Mouse (Mus musculus): Measurements from ENCODE around the gene Nsg2.

The Nsg2 gene

GRCm38 (mm10) chr11:32087779-32088442 lies 87.6 kb downstream of the Nsg2 start:
- DNase-seq = no peak

- DNase-seq = no peak
These were observed 95.5 kb downstream of the Nsg2 start for GRCm38 (mm10) chr11:32095793-32096192.

- no peak for DNase-seq
These were observed 96.1 kb downstream of the Nsg2 start for GRCm38 (mm10) chr11:32096346-32096745.

GRCm38 (mm10) chr11:32101059-32101632 lies 100.9 kb downstream of the Nsg2 start:
- no peak for DNase-seq

GRCm38 (mm10) chr11:32102976-32103375 lies 102.7 kb downstream of the Nsg2 start:
- no peak for DNase-seq

GRCm38 (mm10) chr11:32104406-32105116 lies 104.3 kb downstream of the Nsg2 start:
- DNase-seq = no peak

DNA sequence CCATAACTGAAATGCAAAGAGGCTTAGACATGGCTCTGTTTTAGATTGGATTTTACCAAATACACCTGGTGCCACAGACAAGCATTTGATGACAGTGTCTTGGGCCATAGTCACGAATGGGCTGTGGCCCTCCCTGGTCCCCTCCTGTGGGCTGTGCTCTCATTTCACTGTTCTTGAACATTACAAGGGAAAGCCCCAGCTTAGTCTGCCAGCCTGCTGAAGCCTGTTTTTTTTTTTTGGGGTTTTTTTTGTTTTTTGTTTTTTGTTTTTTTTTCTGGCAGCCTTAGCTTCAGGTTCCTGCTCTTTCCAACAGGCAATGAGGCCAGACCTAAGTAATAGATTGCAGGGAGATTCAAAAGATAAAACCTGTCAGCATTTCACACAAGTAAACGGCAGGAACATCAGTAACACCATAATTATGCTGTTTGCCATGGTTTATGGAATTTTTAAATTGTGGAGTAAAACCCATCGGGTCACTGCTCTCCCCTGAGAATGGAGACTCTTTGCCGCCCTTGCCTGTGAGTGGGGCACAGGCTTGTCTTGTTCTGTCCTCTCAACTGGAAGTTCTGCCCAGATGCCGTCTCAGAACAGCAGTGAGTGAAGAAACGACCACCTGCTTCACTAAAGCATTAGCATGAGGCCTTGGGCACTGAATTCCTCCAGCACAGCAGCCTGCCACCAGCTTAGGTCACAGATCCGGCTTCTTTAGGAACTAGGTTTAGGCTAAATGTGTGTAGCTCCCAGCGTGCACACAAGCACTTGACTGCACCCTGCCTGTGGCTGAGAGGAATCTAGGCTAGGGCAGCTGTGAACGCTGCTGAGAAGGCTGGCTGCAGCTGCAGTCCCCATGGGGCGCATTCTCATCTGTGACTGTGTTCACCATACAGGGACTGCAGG lies 105.7 kb downstream of the Nsg2 start:
- DNase-seq = no peak

DNA sequence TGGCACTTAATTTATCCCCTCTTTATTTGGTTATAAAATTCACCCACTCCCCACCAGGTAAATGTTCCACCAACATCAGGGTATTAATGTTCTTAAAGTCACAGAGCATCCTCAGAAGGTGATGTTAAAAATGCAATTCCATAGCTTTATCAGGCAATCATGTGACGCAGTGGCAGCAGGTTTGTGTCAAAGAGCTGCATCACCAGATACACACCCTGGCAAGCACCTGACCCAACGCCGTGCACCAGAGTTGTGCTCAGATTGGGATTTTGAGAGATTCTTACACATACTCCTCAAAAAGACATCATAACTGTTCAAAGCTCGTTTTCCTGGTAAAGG lies 106.4 kb downstream of the Nsg2 start:
- no peak for DNase-seq

DNA sequence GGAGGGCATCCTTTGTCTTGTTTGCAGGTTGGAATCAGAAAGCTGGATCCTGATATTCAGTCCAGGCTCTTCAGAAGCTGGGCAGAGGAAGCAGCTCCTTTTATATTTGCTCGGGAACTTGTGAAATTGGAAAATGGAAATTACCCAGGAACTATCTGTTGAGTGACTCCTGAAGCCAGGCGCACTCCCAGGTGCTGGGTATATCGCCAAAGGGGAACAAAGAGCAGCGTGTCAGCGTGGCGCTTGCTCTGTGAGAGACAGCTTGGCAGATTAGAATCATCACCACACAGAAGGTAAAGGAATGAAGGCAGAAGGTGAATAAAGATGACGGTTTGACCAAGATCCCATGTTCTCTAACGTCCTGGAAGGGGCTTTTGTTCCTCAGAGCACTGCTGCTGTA lies 108.2 kb downstream of the Nsg2 start:
- DNase-seq = no peak
